Mouse (Mus musculus): ENCODE results near the gene Vmn1r220.
"Not testable (repeated sequence)": the region's sequence is repeated elsewhere in the genome, so short reads cannot be mapped to it uniquely, and the experiment has no call there.

Vmn1r220 gene

GRCm38 (mm10) chr13:23187875-23188274 is at the start of gene Vmn1r220:
TSS of gene Vmn1r220 (minus strand) at chr13:23187975.
- DNase-seq (ENCODE audit: low spot score in 2 of 2), result no peak

GRCm38 (mm10) chr13:23235847-23236246 is 48.1 kb upstream of the Vmn1r220 start, which contains the start of gene Vmn1r222:
TSS of gene Vmn1r222 (minus strand) at chr13:23235947.
- not testable (repeated sequence) for DNase-seq (ENCODE audit: low spot score in 2 of 2)

GRCm38 (mm10) chr13:23213827-23214226 is 26.1 kb upstream of the Vmn1r220 start, which contains the start of gene Vmn1r221:
TSS of gene Vmn1r221 (plus strand) at chr13:23214127.
- DNase-seq (ENCODE audit: low spot score in 2 of 2), result not testable (repeated sequence)

- DNase-seq (ENCODE audit: low spot score in 2 of 2), result not testable (repeated sequence)
Measured at GRCm38 (mm10) chr13:23203885-23204284, 16.1 kb upstream of the Vmn1r220 start.

GRCm38 (mm10) chr13:23166471-23166870 is 21.3 kb downstream of the Vmn1r220 start:
- DNase-seq (ENCODE audit: low spot score in 2 of 2), result not testable (repeated sequence)

- DNase-seq (ENCODE audit: low spot score in 2 of 2), result no peak
Measured at GRCm38 (mm10) chr13:23159012-23159411, 28.8 kb downstream of the Vmn1r220 start, which contains the start of gene Vmn1r219. TSS of gene Vmn1r219 (plus strand) at chr13:23159312.

- no peak for DNase-seq (ENCODE audit: low spot score in 2 of 2)
Measured at GRCm38 (mm10) chr13:23157848-23158247, 29.9 kb downstream of the Vmn1r220 start.

- DNase-seq (ENCODE audit: low spot score in 2 of 2), result no peak
Measured at GRCm38 (mm10) chr13:23138880-23139279, 48.9 kb downstream of the Vmn1r220 start.

GRCm38 (mm10) chr13:23133501-23133900 is 54.3 kb downstream of the Vmn1r220 start:
- no peak for DNase-seq (ENCODE audit: low spot score in 2 of 2)

- no peak for DNase-seq (ENCODE audit: low spot score in 2 of 2)
Measured at GRCm38 (mm10) chr13:23133099-23133498, 54.7 kb downstream of the Vmn1r220 start, which contains the start of gene Vmn1r218. TSS of gene Vmn1r218 (plus strand) at chr13:23133155.
